14 mouse cellular contexts compared by ENCODE assay signal in genomic region chr4:82336951-82337381, GRCm38 (mm10).
DNase-seq lines count a peak whose midpoint lies in the region; ATAC-seq lines count a peak whose summit lies in the region.
"Had no signal": no experiment of that assay in that cellular context is flagged by ENCODE, and none has a peak within 500 bp of the region (broad histone marks: within the 10 kb centered on the region; RNA-seq: fewer than 3 reads in every experiment).

No protein-coding gene starts in this region.

- peak; percentile 42 for DNase-seq in hindbrain, embryonic 14.5 days (ENCODE audit: low spot score)
- no peak for DNase-seq in hindbrain, embryonic 10.5 days (ENCODE audit: low spot score)
- peak; percentile 40 for DNase-seq in MN1 (ENCODE audit: low spot score)
- no peak for DNase-seq in kidney, adult 9 months
- DNase-seq in frontal cortex, adult 2 months (ENCODE audit: extremely low spot score in 1 of 2, low spot score in 1 of 2): no peak
- DNase-seq: cerebellum, adult 2 months; lung, adult 2 months; right cerebral cortex, postnatal 25 days; thymus, postnatal 36 days had no signal

- no peaks in the 10 kb centered on the region for H3K27me3 ChIP-seq in hindbrain, embryonic 14.5 days (ENCODE audit: control insufficient read depth, insufficient read depth, low read length)
- no peaks in the 10 kb centered on the region for H3K27me3 ChIP-seq in hindbrain, embryonic 10.5 days (ENCODE audit: insufficient read depth, poor library complexity, severe bottlenecking)
- no peaks in the 10 kb centered on the region for H3K27me3 ChIP-seq in forebrain, embryonic 12.5 days
- no peaks in the 10 kb centered on the region for H3K27me3 ChIP-seq in midbrain, embryonic 13.5 days
- H3K27me3 ChIP-seq: embryonic facial prominence, embryonic 15.5 days; limb, embryonic 15.5 days had no signal

- peak; percentile 65; the same call in 1 of the 2 replicates for ATAC-seq in hindbrain, embryonic 14.5 days (ENCODE audit: low FRiP score)
- peak; percentile 49; the same call in 1 of the 2 replicates for ATAC-seq in forebrain, embryonic 12.5 days (ENCODE audit: low FRiP score)
- ATAC-seq in midbrain, embryonic 13.5 days: peak; percentile 40; the same call in 1 of the 2 replicates

- no peaks in the 10 kb centered on the region for H3K9me3 ChIP-seq in hindbrain, embryonic 14.5 days (ENCODE audit: control insufficient read depth, low read length)
- no peaks in the 10 kb centered on the region for H3K9me3 ChIP-seq in hindbrain, embryonic 10.5 days
- no peaks in the 10 kb centered on the region for H3K9me3 ChIP-seq in forebrain, embryonic 12.5 days
- H3K9me3 ChIP-seq in midbrain, embryonic 13.5 days: no peaks in the 10 kb centered on the region
- H3K9me3 ChIP-seq: embryonic facial prominence, embryonic 15.5 days; limb, embryonic 15.5 days had no signal

- H3K4me1 ChIP-seq in hindbrain, embryonic 14.5 days (replicated peaks; ENCODE audit: control insufficient read depth, insufficient read depth, low read length): peaks cover 10% of the 10 kb centered on the region; the same call in 1 of the 2 replicates
- no peaks in the 10 kb centered on the region for H3K4me1 ChIP-seq in hindbrain, embryonic 10.5 days (replicated peaks)
- peaks cover 17% of the 10 kb centered on the region for H3K4me1 ChIP-seq in forebrain, embryonic 12.5 days
- H3K4me1 ChIP-seq in midbrain, embryonic 13.5 days (replicated peaks): peaks cover 19% of the 10 kb centered on the region

- H3K9ac ChIP-seq in hindbrain, embryonic 14.5 days: no peak overlapping the region
- H3K9ac ChIP-seq in forebrain, embryonic 12.5 days: no peak overlapping the region
- H3K9ac ChIP-seq in midbrain, embryonic 13.5 days (replicated peaks): no peak overlapping the region
- H3K9ac ChIP-seq: embryonic facial prominence, embryonic 15.5 days; limb, embryonic 15.5 days had no signal

- H3K4me3 ChIP-seq in hindbrain, embryonic 14.5 days (replicated peaks; ENCODE audit: low read length): no peak overlapping the region
- H3K4me3 ChIP-seq in hindbrain, embryonic 10.5 days: no peak overlapping the region
- no peak overlapping the region for H3K4me3 ChIP-seq in forebrain, embryonic 12.5 days (replicated peaks)
- no peak overlapping the region for H3K4me3 ChIP-seq in midbrain, embryonic 13.5 days (replicated peaks)
- H3K4me3 ChIP-seq: embryonic facial prominence, embryonic 15.5 days; limb, embryonic 15.5 days; myocyte had no signal

- H3K36me3 ChIP-seq in hindbrain, embryonic 14.5 days (replicated peaks; ENCODE audit: control insufficient read depth, insufficient read depth): no peaks in the 10 kb centered on the region
- H3K36me3 ChIP-seq in hindbrain, embryonic 10.5 days: no peaks in the 10 kb centered on the region
- H3K36me3 ChIP-seq in forebrain, embryonic 12.5 days (replicated peaks): no peaks in the 10 kb centered on the region
- no peaks in the 10 kb centered on the region for H3K36me3 ChIP-seq in midbrain, embryonic 13.5 days
- H3K36me3 ChIP-seq: embryonic facial prominence, embryonic 15.5 days; limb, embryonic 15.5 days had no signal

- H3K4me2 ChIP-seq in hindbrain, embryonic 14.5 days (replicated peaks): no peak overlapping the region
- no peak overlapping the region for H3K4me2 ChIP-seq in forebrain, embryonic 12.5 days
- no peak overlapping the region for H3K4me2 ChIP-seq in midbrain, embryonic 13.5 days (replicated peaks)
- H3K4me2 ChIP-seq: embryonic facial prominence, embryonic 15.5 days; limb, embryonic 15.5 days had no signal

- H3K27ac ChIP-seq in hindbrain, embryonic 14.5 days: no peak overlapping the region
- no peak overlapping the region for H3K27ac ChIP-seq in hindbrain, embryonic 10.5 days
- H3K27ac ChIP-seq in forebrain, embryonic 12.5 days: 0 out of 2 replicates have a peak overlapping the region, but pooled peaks have one; percentile 10
- H3K27ac ChIP-seq in midbrain, embryonic 13.5 days: no peak overlapping the region
- H3K27ac ChIP-seq: embryonic facial prominence, embryonic 15.5 days; limb, embryonic 15.5 days had no signal

- WGBS in hindbrain, embryonic 14.5 days: 50% methylated on average over 11 of the region's 11 CpGs
- 77% methylated on average over 11 of the region's 11 CpGs for WGBS in hindbrain, embryonic 10.5 days
- 45% methylated on average over 11 of the region's 11 CpGs for whole genome bisulfite sequencing in forebrain, embryonic 12.5 days
- WGBS in midbrain, embryonic 13.5 days: 45% methylated on average over 11 of the region's 11 CpGs

Comparison
In these comparisons a context has a peak if more than half of its experiments do, and no peak if none do; other contexts are left out.
1. DNase-seq: peak in hindbrain, embryonic 14.5 days (single experiment) and MN1 (single experiment); none in hindbrain, embryonic 10.5 days (single experiment), kidney, adult 9 months (single experiment) and frontal cortex, adult 2 months (0 of 2).
2. Peak in every context shown above with its lines, with median percentiles within 50 percentile points of each other: ATAC-seq.